Mouse (Mus musculus): ENCODE data around the gene Atg4d.

GRCm38 (mm10) chr9:21219820-21220219 is 45.3 kb upstream of the Atg4d start:
- TF ChIP-seq CTCF (IDR thresholded peaks at IDR 0.05; ENCODE audit: low read depth, low read length) (no peak), POLR2A (IDR thresholded peaks at IDR 0.05; ENCODE audit: extremely low read depth, insufficient read depth, low read length) (no peak)
